Mouse (Mus musculus) bone marrow, adult 2 months (tissue): Measurements from ENCODE around the gene Shc3.

ENCODE experiments used
- CTCF ChIP-seq: fragments of 200-500 bp; IDR thresholded peaks from 2 replicates; pipeline ENCODE4 v1.5.1; 2011; ENCODE audit warnings: low read length, control low read depth; ENCODE audit not compliant: control insufficient read depth, insufficient read depth
- POLR2A ChIP-seq: fragments of 200-500 bp; IDR thresholded peaks from 2 replicates; pipeline ENCODE4 v1.6.1; 2011; ENCODE audit warnings: low read depth, mild to moderate bottlenecking, control low read depth, low read length, borderline replicate concordance; ENCODE audit not compliant: control insufficient read depth

DNA sequence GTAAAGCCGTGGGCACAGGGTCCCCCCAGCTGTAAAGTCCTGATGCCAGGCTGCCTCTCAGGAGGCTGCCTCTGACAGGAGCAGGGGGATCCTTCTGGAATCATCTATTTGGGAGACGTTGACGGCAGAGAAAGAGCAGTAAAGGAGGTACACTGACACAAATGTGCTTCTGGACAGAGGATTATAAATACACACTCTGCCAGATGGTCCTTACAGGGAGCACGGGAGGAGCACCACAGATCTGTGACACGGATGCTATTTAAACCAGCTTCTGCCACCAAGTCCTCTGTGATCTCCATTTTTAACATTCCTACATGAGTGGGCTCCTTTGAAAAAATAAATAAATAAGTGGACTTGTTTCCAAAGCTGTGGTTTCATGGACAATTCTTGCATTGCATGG is 63.5 kb downstream of the Shc3 start:
- no peak for TF ChIP-seq POLR2A
- no peak for TF ChIP-seq CTCF
